9 mouse cellular contexts compared by ENCODE assay signal in the genomic region with DNA sequence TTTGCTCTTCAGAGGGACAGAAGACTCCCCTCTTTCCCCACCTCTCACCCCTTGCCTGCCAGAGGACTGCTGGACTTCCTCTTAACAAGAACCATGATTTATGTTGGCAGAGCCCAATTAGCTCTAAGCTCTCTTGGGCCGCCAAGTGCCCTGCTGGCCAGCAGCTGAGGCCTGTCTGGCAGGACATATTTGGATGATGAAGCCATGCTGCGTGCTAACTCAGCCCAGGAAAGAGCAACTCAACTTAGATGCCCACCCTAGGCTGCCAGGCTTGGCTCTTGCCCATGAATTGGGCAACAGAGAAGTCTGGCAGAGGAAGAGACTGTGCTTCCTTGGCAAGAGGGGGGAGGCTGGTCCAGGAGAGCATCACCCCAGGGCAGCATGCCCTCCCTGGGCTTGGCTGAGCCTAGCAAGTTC. TPM values are rescaled to one million over a fixed set of nuclear protein-coding genes. Genes with fewer than 3 reads are reported as not detected.
A peak's percentile ranks its signal among the peaks of the same experiment; 100 is the strongest.
DNase-seq lines count a peak whose midpoint lies in the region; ATAC-seq and TF ChIP-seq lines count a peak whose summit lies in the region.
"Had no signal": no experiment of that assay in that cellular context is flagged by ENCODE, and none has a peak within 500 bp of the region (broad histone marks: within the 10 kb centered on the region; RNA-seq: fewer than 3 reads in every experiment).

No protein-coding gene starts in this region.

- H3K9me3 ChIP-seq in heart, embryonic 12.5 days (replicated peaks), result no peaks in the 10 kb centered on the region
- H3K9me3 ChIP-seq: embryonic facial prominence, embryonic 15.5 days had no signal

- H3K79me2 ChIP-seq in heart, adult 2 months (replicated peaks; ENCODE audit: control insufficient read depth, insufficient read depth, low read length), result no peaks in the 10 kb centered on the region

- peaks cover 2% of the 10 kb centered on the region; the same call in 1 of the 2 replicates for H3K4me1 ChIP-seq in heart, adult 2 months (ENCODE audit: control insufficient read depth, insufficient read depth, low read length)
- H3K4me1 ChIP-seq in heart, embryonic 12.5 days (replicated peaks), result 0 out of 2 replicates have a peak, but pooled peaks cover 2% of the 10 kb centered on the region
- H3K4me1 ChIP-seq: embryonic facial prominence, embryonic 15.5 days had no signal

- peak; percentile 60 for TF ChIP-seq EP300 in heart, adult 2 months (IDR thresholded peaks at IDR 0.05; ENCODE audit: insufficient read depth, low read depth, low read length)

- 36% methylated on average over 2 of the region's 2 CpGs for WGBS in heart, adult 2 months
- 69% methylated on average over 2 of the region's 2 CpGs for WGBS in heart, embryonic 12.5 days

- no peaks in the 10 kb centered on the region; the same call in 1 of the 2 replicates for H3K36me3 ChIP-seq in heart, adult 2 months (ENCODE audit: control insufficient read depth, insufficient read depth, low read length)
- H3K36me3 ChIP-seq in heart, embryonic 12.5 days, result no peaks in the 10 kb centered on the region
- H3K36me3 ChIP-seq: embryonic facial prominence, embryonic 15.5 days had no signal

- DNase-seq in heart, adult 2 months, result peak; percentile 71 to 89
- peak; percentile 78 for DNase-seq in 3134 (ENCODE audit: extremely low read depth, insufficient read length, low spot score)
- peak; percentile 44 for DNase-seq in cerebellum, adult 11 months
- DNase-seq in gastrocnemius, postnatal 14 days, result peak; percentile 52
- peak; percentile 25 for DNase-seq in lung, postnatal 14 days
- DNase-seq in MN1 (ENCODE audit: low spot score), result no peak
- DNase-seq in thymus, postnatal 4 days, result no peak

- no peak for ATAC-seq in heart, embryonic 12.5 days (ENCODE audit: insufficient number of reproducible peaks, low FRiP score)

- intact Hi-C loops in heart, adult 2 months (cut with DNase I), result no loop called here
- intact Hi-C loops in gastrocnemius, postnatal 14 days (cut with DNase I; ENCODE audit: low total_unique reads), result no loop called here

- H3K4me3 ChIP-seq in heart, adult 2 months, result no peak overlapping the region
- H3K4me3 ChIP-seq in heart, embryonic 12.5 days, result no peak overlapping the region
- H3K4me3 ChIP-seq: embryonic facial prominence, embryonic 15.5 days had no signal

- no peak overlapping the region for H3K4me2 ChIP-seq in heart, embryonic 12.5 days
- H3K4me2 ChIP-seq: embryonic facial prominence, embryonic 15.5 days had no signal

- H3K27me3 ChIP-seq in heart, adult 2 months (ENCODE audit: control insufficient read depth, insufficient read depth, low read length), result no peaks in the 10 kb centered on the region
- peaks cover 4% of the 10 kb centered on the region; the same call in 1 of the 2 replicates for H3K27me3 ChIP-seq in heart, embryonic 12.5 days (replicated peaks)
- H3K27me3 ChIP-seq: embryonic facial prominence, embryonic 15.5 days had no signal

- no peak overlapping the region for H3K9ac ChIP-seq in heart, adult 2 months (ENCODE audit: low read depth, low read length)
- no peak overlapping the region for H3K9ac ChIP-seq in heart, embryonic 12.5 days
- H3K9ac ChIP-seq: embryonic facial prominence, embryonic 15.5 days had no signal

- H3K27ac ChIP-seq in heart, adult 2 months, result peak overlapping the region; percentile 42
- H3K27ac ChIP-seq in heart, embryonic 12.5 days (ENCODE audit: poor library complexity, severe bottlenecking), result no peak overlapping the region
- H3K27ac ChIP-seq: embryonic facial prominence, embryonic 15.5 days had no signal

- TF ChIP-seq CTCF in heart, adult 2 months (IDR thresholded peaks at IDR 0.05), result peak; percentile 32

- no peak for TF ChIP-seq POLR2A in heart, adult 2 months (IDR thresholded peaks at IDR 0.05; ENCODE audit: insufficient read depth, low read depth, low read length)

RNA-seq across cellular contexts. Expression of gene Trabd2b, which starts 20.1 kb away (rescaled TPM):
- total RNA-seq in heart, adult 2 months (2021), result 10 to 100 TPM; 60.1 to 69.8 TPM
- 29.1 and 42.7 TPM in 2 replicates for polyA plus RNA-seq in heart, adult 2 months (2012; rRNA removed)
- polyA plus RNA-seq in heart, embryonic 12.5 days (2016; fragmentation: Nextera tagmentation; extraction: Ambion mirVana), result 1.1 and 1.5 TPM in 2 replicates
- 1 to 10 TPM; 1.6 to 2.2 TPM for total RNA-seq in gastrocnemius, postnatal 14 days (2021)

Comparison
In these comparisons a context has a peak if more than half of its experiments do, and no peak if none do; other contexts are left out.
1. DNase-seq: peak in heart, adult 2 months (2 of 2), 3134 (single experiment), cerebellum, adult 11 months (single experiment), gastrocnemius, postnatal 14 days (single experiment) and lung, postnatal 14 days (single experiment); none in MN1 (single experiment) and thymus, postnatal 4 days (single experiment).
2. RNA of gene Trabd2b, which starts 20.1 kb away (total RNA-seq): 60.1 to 69.8 TPM in heart, adult 2 months; 1.6 to 2.2 TPM in gastrocnemius, postnatal 14 days; every median in the first group is over 10 times any median in the second.